Mouse (Mus musculus) monocyte, adult 5-6 weeks (primary cell): Measurements from ENCODE around the gene Rnf222. TPM values are rescaled to one million over a fixed set of nuclear protein-coding genes. Genes with fewer than 3 reads are reported as not detected.
A peak's percentile ranks its signal among the peaks of the same experiment; 100 is the strongest.
"Not testable (repeated sequence)": the region's sequence is repeated elsewhere in the genome, so short reads cannot be mapped to it uniquely, and the experiment has no call there.

Source experiments
- ATAC-seq: fragments of 153-309, 156-312 bp; replicated peaks from 2 replicates; pipeline ENCODE4 v1.8.0; 2017; ENCODE audit warnings: mild to moderate bottlenecking; ENCODE audit not compliant: low TSS enrichment, insufficient number of reproducible peaks, severe bottlenecking, poor library complexity, low FRiP score
- total RNA-seq: library from RNA; stranded (forward); fragments of 200-1000, 200-491, 200-594 nt; gene quantifications from 3 replicates; pipeline ENCODE4 v1.2.3, GENCODE M21; 2017

The Rnf222 gene
- total RNA-seq, 1 experiment from 2014 or later, result not detected

DNA sequence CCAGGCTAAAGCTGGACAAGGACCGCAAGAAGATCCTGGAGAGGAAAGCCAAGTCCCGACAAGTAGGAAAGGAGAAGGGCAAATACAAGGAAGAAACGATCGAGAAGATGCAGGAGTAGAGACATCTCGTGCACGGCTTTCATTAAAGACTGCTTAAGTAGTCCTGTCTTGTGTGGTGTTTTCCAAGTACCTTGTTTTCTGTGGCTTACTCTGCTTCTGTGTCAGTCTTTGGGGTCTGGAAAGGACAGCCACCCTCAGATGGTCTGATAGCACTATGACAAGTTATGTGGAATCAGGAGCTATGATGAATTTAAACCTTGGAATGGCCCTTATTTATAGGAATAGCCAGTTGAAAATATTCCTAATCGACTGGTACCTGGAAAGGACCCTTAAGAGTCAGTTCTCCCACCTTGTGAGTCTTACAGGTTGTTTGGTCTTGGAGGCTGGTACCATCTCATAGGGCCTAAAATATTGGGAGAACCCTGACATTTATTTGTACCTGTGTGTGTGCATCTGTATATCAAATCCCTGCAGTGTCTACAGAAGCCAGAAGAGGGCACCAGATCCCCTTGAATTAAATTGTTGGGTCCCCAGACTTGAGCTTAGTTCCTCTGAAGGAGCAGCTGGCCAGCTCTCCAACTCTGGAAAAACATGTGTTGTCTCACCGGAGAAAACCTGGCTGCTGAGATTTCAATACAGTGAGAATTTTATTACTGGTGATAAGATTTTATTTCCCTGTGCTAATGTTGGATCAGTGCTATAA, 16.2 kb downstream of the Rnf222 start:
- no peak for ATAC-seq

GRCm38 (mm10) chr11:68905138-68905531, 16.8 kb downstream of the Rnf222 start:
- ATAC-seq, result no peak

DNA sequence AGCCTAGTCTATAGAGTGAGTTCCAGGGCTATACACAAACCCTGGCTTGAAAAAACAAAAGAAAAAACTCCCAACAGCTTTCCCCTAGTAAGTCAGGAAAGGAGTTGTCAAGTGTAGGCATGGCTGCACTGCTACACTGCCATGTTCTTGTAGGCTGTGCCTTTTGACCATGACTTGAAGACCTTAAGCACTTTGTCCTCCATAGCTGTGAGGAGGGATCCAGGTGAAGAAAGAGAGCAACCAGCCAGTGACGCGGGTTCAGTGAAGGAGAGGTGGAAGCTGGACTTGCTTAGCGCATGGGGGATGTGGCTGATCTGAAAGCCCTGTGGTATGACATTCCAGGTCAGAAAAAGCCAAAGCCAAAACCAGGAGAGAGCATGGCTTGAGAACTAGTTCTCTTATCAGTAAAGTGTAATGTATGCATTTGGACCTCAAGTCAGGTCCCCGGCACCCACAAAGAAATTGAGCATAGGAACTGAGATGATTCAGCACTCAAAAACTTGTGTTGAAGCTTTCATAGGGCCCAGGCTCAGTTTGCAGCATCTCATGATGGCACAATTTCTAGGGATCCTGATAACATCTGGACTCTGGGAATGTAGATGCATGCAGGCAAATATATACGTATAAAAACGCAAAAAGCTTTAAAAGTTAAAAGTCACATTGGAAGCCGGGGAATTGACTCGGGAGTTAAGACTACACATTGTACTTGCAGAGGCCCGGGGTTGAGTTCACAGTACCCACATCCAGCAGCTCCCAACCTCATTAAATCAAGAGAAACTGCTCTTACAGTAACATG, 17.5 kb downstream of the Rnf222 start:
- ATAC-seq, result no peak

GRCm38 (mm10) chr11:68906461-68906790, 18.1 kb downstream of the Rnf222 start:
- ATAC-seq, result no peak

DNA sequence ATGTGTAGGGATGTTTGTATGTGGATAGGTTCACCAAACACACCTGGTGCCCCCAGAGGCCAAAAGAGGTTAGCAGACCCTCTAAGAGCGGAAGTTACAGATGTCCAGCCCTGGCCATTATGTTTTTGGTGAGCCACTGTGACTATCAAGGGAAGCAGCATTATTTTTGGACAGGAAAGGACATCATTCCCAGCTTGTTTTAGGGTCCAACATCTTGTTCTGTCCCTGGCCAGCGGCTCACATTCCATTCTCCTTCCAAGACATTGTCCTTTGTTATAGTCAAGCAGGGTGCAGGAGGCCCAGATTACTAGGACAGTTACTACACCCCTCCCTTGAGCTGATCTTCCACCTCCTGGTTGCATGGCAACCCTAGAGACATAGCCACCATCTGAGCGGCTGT, 18.9 kb downstream of the Rnf222 start:
- no peak for ATAC-seq

DNA sequence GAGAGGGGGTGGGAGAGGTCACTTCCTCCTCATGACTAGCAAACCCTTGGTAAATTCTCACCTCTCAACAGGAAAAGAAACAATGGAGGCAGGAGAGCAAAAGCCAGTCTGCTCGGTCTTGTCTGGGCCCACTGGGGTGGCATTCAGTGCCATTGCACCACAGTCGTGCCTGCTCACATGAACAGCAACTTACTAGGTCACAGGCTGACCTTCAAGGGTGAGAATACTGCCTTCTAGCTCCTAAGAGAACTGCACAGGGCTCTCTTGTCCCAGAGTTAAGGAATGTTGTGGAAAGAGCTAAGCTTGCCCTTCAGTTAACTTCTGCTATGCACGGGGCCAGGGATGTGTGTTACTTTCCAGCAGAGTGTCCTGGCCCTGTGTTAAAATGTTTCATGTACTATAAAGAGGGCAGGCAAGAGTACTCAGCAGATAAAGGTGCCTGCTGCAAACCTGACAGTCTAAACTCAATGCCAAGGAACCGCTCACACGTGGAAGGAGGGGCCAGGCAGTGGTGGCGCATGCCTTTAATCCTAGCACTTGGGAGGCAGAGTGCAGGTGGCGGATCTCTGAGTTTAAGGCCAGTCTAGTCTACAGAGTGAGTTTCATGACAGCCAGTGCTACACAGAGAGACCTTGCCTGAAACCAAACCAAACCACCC, 20.6 kb downstream of the Rnf222 start:
- ATAC-seq, result no peak; the same call in 1 of the 2 replicates

- no peak for ATAC-seq
These were observed 23.3 kb downstream of the Rnf222 start for GRCm38 (mm10) chr11:68911531-68912177.

DNA sequence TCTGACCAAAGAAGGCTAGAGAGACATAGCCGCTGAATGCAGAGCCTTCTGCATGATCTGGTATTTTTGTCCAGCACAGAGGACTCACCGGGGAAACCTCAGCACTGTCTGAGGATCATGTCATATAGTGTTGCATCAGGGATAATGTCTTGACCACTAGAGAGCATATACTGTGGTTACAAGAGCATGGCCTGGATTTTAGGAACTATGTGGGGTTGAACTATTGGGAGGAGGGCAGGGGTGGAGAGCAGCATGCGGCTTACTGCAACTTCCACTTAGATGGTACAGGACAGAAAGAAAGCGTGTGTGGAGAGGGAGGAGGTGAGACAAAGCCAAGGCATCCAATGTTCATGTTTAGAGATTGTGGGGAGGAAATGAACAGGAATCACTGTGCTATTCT, 26.2 kb downstream of the Rnf222 start:
- no peak; the same call in 1 of the 2 replicates for ATAC-seq

DNA sequence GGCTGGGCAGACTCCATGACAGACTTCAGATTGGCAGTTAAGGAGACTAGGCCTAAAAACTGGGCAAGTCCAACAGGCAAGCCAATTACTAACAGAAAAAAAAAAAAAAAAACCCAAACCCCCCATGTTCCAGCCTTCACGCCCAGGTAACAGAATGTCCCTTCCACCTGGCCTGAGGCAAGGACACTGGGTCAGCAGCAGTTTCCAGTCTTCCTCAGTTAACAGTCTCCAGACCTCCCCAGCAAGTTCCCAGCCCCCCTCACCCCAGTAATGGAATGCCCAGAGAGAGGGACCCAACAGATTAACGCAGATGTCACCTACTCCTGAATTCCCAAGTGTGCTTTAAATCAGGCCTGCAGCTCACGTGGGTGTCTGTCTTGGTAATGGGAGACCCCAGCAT, 34.8 kb downstream of the Rnf222 start:
- ATAC-seq, result no peak

GRCm38 (mm10) chr11:68924749-68925148, 36.4 kb downstream of the Rnf222 start:
- no peak for ATAC-seq

DNA sequence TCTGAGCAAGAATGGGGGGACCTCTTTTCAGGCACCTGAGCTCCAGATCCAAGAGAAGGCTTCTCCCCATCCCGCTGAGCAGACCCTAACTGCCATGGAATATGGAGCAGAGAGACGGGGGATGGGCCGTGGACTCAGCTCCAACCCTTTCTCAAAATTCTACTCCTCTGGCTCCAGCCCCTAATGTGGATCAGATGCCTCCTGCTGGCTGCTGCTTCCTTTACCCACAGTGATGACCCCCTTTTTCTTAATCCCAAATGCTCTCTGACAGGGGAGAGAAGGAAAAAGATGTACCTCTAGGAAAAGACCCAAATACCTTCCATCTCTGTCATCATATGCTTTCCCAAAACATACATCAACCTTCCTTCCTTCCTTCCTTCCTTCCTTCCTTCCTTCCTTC, 38.6 kb downstream of the Rnf222 start, which contains the start of gene Odf4:
Gene Odf4 (minus strand): TSS at position 101 of the 400 bp plus-strand sequence.
- no peak for ATAC-seq

DNA sequence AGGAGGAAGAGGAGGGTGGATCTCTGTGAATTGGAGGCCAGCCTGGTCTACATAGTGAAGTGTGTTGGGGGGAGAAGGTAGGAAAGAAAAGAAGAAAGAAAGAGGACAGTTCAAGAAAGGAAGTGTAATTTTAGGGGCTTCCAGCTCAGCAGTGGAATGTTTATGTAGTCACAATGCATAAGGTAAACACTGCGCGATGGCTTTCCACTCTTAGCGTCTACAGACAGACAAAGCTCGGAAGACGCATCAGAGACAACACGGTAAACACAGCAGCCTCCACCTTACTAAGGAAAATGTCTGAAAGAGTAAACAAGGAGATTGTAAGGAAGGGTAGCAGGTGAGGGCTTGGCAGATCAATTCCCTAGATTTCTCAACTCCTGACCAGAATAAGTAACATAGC, 41.6 kb downstream of the Rnf222 start:
- no peak for ATAC-seq

GRCm38 (mm10) chr11:68933885-68934507, 45.6 kb downstream of the Rnf222 start:
- no peak for ATAC-seq

DNA sequence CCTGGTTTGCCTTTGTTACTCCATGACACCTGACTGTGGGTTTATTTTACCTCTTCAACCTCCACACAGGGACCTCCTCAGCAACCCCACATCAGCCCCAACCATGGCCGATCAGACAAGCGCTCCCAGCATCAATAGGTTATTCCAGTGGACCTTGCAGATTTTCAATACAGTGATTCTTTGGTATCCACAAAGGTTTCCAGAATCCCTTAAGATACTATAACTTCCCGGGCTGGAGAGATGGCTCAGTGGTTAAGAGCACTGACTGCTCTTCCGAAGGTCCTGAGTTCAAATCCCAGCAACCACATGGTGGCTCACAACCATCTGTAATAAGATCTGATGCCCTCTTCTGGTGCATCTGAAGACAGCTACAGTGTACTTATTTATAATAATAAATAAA, 48.6 kb downstream of the Rnf222 start:
- ATAC-seq, result not testable (repeated sequence)

DNA sequence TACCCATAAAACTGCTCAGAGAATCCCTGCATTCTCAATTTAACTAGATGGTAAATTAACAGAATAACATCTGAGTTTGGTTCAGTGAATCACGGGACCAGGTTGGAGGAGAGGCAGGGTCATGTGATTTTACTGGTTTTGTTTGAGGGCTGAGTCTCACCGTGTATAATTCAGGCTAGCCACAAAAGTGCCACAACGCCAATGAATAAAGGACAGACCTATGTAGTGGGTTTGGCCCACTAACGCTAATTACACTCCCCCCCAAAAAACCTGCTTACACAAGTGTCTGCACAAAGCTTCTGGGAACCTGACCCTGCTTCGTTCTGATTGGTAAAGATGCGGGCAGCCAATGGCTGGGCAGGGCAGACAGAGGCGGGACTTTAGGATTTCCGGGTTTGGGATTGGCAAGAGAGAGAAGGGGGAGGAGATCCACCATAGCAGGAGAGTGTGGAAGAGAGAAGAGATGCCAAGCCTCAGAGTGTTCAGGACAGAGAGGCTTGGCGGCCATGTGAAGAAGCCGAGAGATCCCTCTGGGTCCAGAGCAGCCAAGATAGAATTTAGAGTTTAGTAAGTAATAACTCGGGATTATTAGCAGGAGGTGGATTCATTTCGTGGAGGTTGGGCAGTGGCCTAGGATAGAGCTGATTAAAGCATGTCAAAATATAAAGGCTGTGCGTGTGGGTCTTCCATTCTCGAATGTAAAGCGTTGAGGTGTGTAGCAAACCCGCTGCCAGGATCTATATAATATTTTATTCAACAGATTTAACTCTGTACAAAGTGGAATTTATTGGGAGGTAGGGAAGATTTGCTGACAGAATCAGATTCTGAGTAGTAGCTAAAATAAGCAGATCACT, 51.3 kb downstream of the Rnf222 start:
- ATAC-seq, result peak; percentile 97

GRCm38 (mm10) chr11:68940516-68940915, 52.2 kb downstream of the Rnf222 start:
- no peak for ATAC-seq

GRCm38 (mm10) chr11:68942731-68943130, 54.4 kb downstream of the Rnf222 start:
- no peak for ATAC-seq

GRCm38 (mm10) chr11:68945245-68945644, 56.9 kb downstream of the Rnf222 start:
- ATAC-seq, result no peak
